Mouse (Mus musculus) heart, postnatal 10 days (tissue): ENCODE results near the gene Shroom3. TPM values are rescaled to one million over a fixed set of nuclear protein-coding genes. Genes with fewer than 3 reads are reported as not detected.
A peak's percentile ranks its signal among the peaks of the same experiment; 100 is the strongest.

Experiments
- DNase-seq, 2 experiments: peaks; one replicate each; pipeline ENCODE4 v3.0.0; 2021
- intact Hi-C: fragments of 180-260 bp; cut with DNase I; formaldehyde crosslinking; loops from one replicate; pipeline ENCODE4 v1.15.1; 2025
- total RNA-seq, 2 experiments: library from RNA; stranded (reverse); gene quantifications; 2 replicates each; pipeline ENCODE4 v1.2.3; 2021

The Shroom3 gene
- total RNA-seq, 2 experiments from 2014 or later: 32.5 to 45.5 TPM

DNA sequence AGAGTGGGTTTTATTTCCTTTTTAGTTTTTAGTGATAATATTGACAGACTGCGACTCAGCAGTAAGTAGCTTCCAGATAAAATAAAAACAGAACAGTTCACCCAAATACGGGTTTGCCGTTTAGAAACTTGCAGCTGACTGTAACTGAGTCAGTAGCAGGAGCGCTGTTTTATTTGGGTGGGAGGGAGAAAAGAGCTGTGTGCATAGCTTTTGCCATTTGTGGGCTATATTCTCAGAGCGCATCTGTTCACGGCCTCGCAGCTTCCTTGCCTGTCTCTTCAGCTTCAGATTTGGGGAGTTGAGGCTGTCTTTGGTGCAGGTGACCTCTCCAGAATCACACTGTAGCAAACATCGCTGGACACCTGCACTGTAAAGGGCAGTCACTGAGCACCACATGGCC lies 270.6 kb downstream of the Shroom3 start:
- DNase-seq: no peak
- intact Hi-C loops: loop anchor here (1.0 to 10.0 kb wide), 4 partner anchors 137 to 489 kb away; partner anchors contain the start of gene Shroom3

DNA sequence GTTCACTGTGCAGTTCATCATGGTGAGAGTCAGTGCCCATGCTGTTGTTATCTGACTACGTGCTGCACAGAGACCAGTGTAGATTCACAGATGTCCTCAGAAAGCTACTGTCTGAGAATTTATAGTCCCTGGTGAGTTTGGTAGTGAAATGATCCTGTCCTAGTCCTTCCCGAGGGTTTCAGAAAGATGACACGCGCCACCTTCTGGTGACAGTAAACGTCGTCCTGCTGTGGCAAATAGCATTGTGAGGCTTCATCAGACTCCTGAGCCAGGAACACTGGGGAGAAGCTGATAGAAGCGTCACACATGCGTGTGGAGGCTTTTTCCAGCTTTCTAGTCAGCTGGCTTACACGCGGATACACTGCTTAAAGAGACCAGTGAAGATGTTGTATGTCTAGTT lies 271.1 kb downstream of the Shroom3 start:
- intact Hi-C loops: loop anchor here (1.0 to 10.0 kb wide), 4 partner anchors 137 to 490 kb away; partner anchors contain the start of gene Shroom3
- DNase-seq: peak; percentile 90 to 91

- intact Hi-C loops: loop anchor here (1.0 to 10.0 kb wide), 5 partner anchors 138 to 490 kb away; partner anchors contain the start of gene Shroom3
- peak; percentile 62 to 67 for DNase-seq
Measured at GRCm38 (mm10) chr5:92954827-92955475, 271.7 kb downstream of the Shroom3 start.

DNA sequence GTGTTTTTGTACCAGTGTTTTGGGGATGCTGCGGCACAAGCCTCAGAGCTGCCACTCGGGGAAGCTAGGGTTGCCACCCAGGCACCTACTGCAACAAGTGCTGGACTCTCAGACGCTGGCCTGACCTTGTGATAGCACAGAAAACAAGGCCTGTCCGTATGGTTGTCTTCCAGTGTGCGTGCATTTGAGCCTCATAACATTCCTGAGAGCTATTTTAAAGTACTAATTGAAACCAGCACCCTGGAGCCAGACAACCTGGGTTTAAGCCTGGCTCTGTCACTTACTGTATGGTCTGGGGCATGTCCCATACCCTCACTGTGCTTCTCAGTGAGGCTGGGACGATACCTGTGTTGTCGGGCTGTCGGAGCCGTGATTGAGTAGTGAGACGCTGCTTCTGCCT lies 276.1 kb downstream of the Shroom3 start:
- intact Hi-C loops: loop anchor here (5.0 to 10.0 kb wide), 2 partner anchors 203 to 494 kb away; no protein-coding TSS in a partner anchor
- peak in 1 of 2 experiments; percentile 46 for DNase-seq

DNA sequence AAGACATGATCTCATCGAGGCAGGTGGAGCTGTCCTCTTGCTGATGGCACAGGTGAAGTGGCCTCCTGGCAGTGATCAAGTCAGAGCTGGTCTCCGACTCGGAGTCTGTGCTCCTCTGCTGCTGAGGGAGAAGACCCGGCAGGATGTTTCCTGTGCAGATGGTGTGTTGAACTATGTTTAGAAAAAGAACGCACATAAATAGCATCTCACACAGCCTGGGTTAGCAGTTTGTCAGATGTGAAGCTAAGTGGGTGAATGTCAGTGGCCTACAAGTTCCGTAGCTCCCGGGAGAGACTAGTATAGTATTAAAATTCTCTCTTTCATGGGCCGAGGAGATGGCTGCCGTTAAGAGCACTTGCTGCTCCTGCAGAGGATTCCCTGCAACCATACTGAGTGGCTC lies 276.5 kb downstream of the Shroom3 start:
- intact Hi-C loops: loop anchor here (5.0 to 10.0 kb wide), 2 partner anchors 203 to 495 kb away; no protein-coding TSS in a partner anchor
- DNase-seq: no peak

GRCm38 (mm10) chr5:92961353-92961752 lies 278.1 kb downstream of the Shroom3 start:
- intact Hi-C loops: no loop called here
- DNase-seq: no peak

- intact Hi-C loops: no loop called here
- peak; percentile 84 to 86 for DNase-seq
Measured at GRCm38 (mm10) chr5:92961770-92962231, 278.6 kb downstream of the Shroom3 start.

DNA sequence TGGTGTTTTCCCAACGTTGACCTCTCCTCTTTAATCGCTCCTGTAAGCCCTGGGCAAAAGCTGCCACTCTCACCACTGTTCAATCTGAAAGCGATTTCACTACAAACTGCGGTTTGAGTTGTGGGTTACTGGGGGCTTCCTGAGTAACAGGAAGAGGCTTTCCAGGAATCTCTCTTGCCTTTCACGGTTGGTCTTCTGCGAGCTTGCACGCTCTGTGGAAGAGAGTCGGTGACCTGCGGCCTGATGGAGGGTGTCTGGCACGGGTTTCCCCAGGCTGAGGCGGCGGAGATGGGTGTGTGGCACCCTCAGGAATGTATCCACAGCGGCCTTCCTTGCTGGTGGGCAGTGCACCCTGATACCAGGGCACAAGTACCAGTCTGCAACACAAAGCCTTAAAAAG lies 281.5 kb downstream of the Shroom3 start:
- no peak for DNase-seq
- intact Hi-C loops: no loop called here

GRCm38 (mm10) chr5:92967143-92967542 lies 283.9 kb downstream of the Shroom3 start:
- intact Hi-C loops: no loop called here

DNA sequence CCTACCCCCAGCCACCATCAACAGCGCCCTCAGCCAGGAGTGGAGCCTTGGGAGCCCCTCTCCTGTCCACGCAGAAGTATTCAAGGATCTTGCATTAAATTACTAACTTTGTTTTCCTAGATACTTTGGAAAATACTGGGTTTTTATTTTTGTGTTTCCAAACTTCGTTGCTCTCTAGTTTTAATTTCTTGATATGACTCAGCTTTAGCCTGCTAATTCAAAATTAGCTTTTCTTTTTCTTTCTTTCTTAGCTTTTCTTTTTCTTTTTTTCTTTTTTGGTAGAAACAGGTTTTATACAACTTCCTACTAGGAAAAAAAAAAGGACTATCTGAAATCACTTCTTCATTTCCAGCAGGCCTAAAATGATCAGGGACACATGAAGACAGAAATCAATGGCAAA lies 284.7 kb downstream of the Shroom3 start:
- DNase-seq: no peak
- intact Hi-C loops: no loop called here

More at GRCm38 (mm10) chr5:92967143-92967542, 283.9 kb downstream of the Shroom3 start:
- no peak for DNase-seq

GRCm38 (mm10) chr5:92969443-92969842 lies 286.2 kb downstream of the Shroom3 start:
- intact Hi-C loops: no loop called here
- DNase-seq: no peak

- no peak for DNase-seq
- intact Hi-C loops: no loop called here
Measured at GRCm38 (mm10) chr5:92969926-92970325, 286.7 kb downstream of the Shroom3 start.

DNA sequence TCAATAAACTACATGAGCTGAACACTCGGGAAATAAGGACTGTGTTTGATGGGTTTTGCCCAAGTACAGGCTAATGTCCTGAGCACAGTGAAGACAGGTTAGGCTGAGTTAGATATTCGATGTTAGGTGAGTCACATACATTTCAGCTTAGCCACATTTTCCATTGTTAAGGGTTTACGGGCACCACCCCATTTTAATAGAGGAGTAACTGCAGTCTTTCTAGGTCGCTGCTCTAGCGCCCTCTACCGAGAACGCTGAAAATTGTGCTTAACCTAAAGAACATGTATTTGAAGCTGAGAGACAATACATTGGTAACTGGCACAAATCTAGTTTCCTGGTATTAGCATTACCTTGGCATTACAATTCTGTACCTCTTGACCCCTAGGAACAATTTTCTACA lies 287.2 kb downstream of the Shroom3 start:
- intact Hi-C loops: no loop called here
- peak in 1 of 2 experiments; percentile 42 for DNase-seq

- DNase-seq: no peak
Measured at GRCm38 (mm10) chr5:92980393-92980792, 297.2 kb downstream of the Shroom3 start.

DNA sequence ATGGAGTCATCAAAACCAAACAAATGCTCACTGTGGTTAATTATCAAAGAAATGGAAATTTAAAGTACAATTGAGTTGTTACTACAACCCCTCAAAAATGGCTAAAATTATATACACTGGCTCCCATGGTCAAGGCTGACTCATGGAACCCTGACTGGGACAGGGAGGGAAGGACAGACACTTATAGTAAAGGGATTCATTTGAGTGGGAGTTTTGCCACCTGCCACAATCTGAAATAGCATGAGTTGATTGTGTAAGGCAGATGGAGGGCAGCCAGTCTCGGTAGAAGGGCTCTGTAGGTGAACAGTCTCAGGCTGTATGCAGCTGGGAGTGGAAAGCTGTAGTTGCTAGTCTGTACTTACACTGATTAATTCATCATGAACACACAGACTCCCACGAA lies 297.6 kb downstream of the Shroom3 start:
- intact Hi-C loops: no loop called here
- no peak for DNase-seq

More at GRCm38 (mm10) chr5:92980393-92980792, 297.2 kb downstream of the Shroom3 start:
- intact Hi-C loops: no loop called here

GRCm38 (mm10) chr5:92982673-92983072 lies 299.4 kb downstream of the Shroom3 start:
- intact Hi-C loops: no loop called here
- DNase-seq: no peak

DNA sequence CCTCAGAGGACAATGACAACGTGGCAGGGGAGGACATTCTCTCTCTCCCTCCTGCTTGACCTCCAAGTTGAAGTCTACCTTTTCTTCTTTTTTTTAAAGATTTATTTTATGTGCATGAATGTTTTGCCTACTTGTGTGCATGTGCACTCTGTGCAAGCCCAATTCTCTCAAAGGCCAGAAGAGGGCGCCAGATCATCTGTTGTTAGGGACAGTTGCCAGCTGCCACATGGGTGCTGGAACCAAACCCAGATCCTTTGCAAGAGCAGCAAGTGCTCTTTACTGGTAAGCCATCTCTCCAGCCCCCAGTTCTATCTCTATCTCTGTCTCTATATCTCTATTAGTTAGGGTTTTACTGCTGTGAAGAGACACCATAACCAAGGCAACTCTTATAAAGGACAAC lies 300.7 kb downstream of the Shroom3 start:
- DNase-seq: no peak
- intact Hi-C loops: no loop called here

DNA sequence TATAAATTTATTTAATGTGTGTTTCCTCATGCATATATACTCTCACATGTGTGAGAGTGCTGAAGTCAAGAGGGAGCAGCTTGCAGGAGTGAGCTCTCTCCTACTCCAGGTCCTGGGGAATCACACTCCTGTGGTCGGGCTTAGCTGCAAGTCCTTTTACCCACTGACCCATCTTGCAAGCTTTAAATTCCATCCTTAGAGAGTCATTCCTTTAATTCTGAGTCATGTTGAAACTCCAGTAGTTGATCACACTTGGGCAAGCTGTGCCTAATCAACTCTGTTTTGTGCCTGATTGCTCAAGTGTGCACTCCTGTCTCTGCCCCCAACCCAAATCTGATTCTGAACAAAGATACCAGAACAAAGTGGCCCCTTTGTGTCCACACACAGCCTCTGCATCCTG lies 301.5 kb downstream of the Shroom3 start:
- intact Hi-C loops: no loop called here
- no peak for DNase-seq

GRCm38 (mm10) chr5:92985391-92985790 lies 302.2 kb downstream of the Shroom3 start:
- no peak for DNase-seq
- intact Hi-C loops: no loop called here

DNA sequence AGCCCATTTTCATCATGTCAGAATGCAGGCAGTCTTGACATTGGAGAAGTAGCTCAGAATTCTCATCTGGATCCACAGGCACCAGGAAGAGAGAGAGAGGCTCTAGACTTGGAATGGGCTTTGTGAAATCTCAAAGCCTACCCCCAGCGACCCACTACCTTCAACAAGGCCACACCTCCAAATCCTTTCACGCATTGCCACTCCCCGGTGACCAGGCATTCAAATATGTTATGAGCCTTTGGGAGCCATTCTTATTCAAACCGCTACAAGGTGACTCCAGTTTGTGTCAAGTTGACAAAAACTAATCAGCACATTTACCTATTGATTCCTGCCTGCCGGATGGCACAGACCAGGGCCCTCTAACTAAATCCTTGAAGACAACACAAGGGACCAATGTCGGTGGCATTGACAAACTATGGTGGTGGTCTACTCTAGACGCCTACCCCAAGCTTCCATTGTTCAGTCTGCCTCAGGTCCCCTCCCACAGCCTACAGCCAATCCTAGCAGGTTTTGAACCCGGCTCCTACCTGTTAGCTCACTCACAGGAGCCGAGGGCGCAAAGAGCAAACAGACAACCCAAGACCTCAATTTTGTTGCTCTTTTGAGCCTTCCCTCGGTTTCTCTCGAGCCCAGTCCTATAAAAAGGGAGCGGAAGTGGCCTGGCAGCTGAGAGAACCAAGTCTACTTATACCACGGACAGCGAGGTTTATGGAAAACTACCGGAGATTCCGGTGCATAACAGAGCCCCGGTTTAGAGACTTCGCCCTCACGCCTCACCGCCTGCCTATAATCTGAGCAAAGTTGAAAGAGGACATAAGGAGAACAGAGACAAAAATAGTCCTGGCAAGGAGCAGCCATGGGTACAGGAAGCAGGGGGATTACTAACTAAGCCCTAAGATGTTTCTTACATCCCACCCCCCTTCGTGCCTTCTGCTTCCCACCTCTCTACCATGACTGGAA lies 303.7 kb downstream of the Shroom3 start:
- intact Hi-C loops: no loop called here
- no peak for DNase-seq
